Mouse (Mus musculus): Measurements from ENCODE around the gene Med15. TPM values are rescaled to one million over a fixed set of nuclear protein-coding genes. Genes with fewer than 3 reads are reported as not detected.
"Not testable (repeated sequence)": the region's sequence is repeated elsewhere in the genome, so short reads cannot be mapped to it uniquely, and the experiment has no call there.

The Med15 gene
- polyA plus RNA-seq, 1 experiment from 2014 or later: 23.0 TPM

DNA sequence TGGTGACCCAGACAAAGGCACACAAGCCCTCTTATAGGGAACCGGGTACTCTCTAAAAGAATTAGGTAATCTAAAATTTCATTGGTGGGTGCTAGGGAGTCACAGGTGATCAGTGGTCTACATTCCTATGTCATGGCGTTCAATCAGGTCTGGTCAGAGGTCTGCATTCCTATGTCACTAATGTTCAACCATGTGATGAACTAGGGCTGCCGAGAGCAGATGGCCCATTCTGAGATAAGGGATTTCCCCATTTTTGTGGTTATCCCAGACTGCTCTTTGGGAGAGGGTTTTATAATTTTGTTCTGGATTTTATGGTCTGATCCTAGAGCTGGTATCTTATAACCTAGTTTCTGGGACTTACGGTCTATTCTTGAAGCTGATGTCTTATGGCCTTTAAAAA, 7.4 kb upstream of the Med15 start:
- H3K27me3 ChIP-seq (replicated peaks; ENCODE audit: insufficient read depth, low read length): no peaks in the 10 kb centered on the region
- TF ChIP-seq EP300 (IDR thresholded peaks at IDR 0.05) (no peak), CTCF (IDR thresholded peaks at IDR 0.05) (no peak)
- H3K27ac ChIP-seq (ENCODE audit: low read length): no peak overlapping the region
- H3K4me1 ChIP-seq (ENCODE audit: insufficient read depth, low read depth, low read length): peaks cover 3% of the 10 kb centered on the region; the same call in 1 of the 2 replicates
- ATAC-seq (no peak), DNase-seq (ENCODE audit: low spot score) (no peak)
- no peak overlapping the region for H3K9ac ChIP-seq (replicated peaks; ENCODE audit: low read depth)
- H3K9me3 ChIP-seq (ENCODE audit: low read length): no peaks in the 10 kb centered on the region
- H3K4me2 ChIP-seq (replicated peaks; ENCODE audit: low read depth, low read length): no peak overlapping the region
- no peaks in the 10 kb centered on the region for H3K36me3 ChIP-seq (ENCODE audit: insufficient read depth, low read length)
- no peak overlapping the region for H3K4me3 ChIP-seq (ENCODE audit: low read depth, low read length)
- WGBS: 59% methylated on average over 4 of the region's 4 CpGs

DNA sequence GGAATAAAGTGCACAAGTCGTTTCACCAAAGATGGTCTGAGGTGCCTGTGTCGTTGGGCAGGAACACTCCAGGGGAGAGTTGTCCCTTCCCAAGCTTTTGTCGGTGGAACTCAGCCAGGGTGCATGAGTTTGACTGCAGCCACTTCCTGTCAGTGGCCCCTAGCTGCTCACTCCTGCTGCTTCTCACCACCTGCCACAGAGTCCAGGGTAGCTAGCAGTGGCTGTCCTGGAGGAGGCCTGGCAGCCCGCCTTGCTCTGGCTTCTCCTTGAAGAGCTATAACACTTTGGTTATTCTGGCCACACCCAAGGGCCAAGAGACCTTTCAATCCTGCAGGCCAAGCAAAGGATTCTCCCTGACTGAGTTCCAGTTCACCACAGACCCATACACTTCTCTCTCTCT, 3.5 kb upstream of the Med15 start:
- H3K36me3 ChIP-seq (ENCODE audit: insufficient read depth, low read length): no peaks in the 10 kb centered on the region
- TF ChIP-seq EP300 (IDR thresholded peaks at IDR 0.05): no peak
- TF ChIP-seq CTCF (IDR thresholded peaks at IDR 0.05): no peak
- H3K4me3 ChIP-seq (ENCODE audit: low read depth, low read length): no peak overlapping the region
- no peak overlapping the region for H3K4me2 ChIP-seq (replicated peaks; ENCODE audit: low read depth, low read length)
- H3K27me3 ChIP-seq (replicated peaks; ENCODE audit: insufficient read depth, low read length): no peaks in the 10 kb centered on the region
- no peak for DNase-seq (ENCODE audit: low spot score)
- no peak overlapping the region for H3K9ac ChIP-seq (replicated peaks; ENCODE audit: low read depth)
- 18% methylated on average over 4 of the region's 4 CpGs for WGBS
- no peaks in the 10 kb centered on the region for H3K4me1 ChIP-seq (ENCODE audit: insufficient read depth, low read depth, low read length)
- no peak for ATAC-seq
- no peaks in the 10 kb centered on the region for H3K9me3 ChIP-seq (ENCODE audit: low read length)
- H3K27ac ChIP-seq (ENCODE audit: low read length): no peak overlapping the region

DNA sequence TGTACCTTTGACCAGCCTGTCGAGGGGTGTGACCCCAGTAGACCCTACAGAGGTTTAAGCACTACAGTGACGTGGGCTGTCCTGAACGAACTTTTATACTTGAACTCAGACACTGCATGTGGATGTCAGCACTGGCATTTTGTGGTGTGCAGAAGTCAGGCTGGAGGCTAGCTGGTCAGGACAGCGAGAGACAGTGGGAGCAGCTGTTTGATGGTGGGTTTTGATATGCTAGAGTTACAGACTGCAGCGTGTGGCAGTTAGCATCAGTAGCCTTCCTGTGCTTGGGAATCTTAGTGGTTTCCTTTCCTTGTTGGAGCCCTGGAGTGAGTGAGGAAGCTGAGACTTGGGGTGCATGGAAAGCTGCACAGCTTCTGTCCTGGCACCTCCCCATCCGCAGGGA, 2.2 kb upstream of the Med15 start:
- not testable (repeated sequence) for H3K36me3 ChIP-seq (ENCODE audit: insufficient read depth, low read length); H3K27ac ChIP-seq (ENCODE audit: low read length); H3K27me3 ChIP-seq (replicated peaks; ENCODE audit: insufficient read depth, low read length); H3K4me3 ChIP-seq (ENCODE audit: low read depth, low read length); H3K4me2 ChIP-seq (replicated peaks; ENCODE audit: low read depth, low read length); DNase-seq (ENCODE audit: low spot score); ATAC-seq; H3K4me1 ChIP-seq (ENCODE audit: insufficient read depth, low read depth, low read length); H3K9me3 ChIP-seq (ENCODE audit: low read length); H3K9ac ChIP-seq (replicated peaks; ENCODE audit: low read depth)
- WGBS: 79% methylated on average over 6 of the region's 6 CpGs

DNA sequence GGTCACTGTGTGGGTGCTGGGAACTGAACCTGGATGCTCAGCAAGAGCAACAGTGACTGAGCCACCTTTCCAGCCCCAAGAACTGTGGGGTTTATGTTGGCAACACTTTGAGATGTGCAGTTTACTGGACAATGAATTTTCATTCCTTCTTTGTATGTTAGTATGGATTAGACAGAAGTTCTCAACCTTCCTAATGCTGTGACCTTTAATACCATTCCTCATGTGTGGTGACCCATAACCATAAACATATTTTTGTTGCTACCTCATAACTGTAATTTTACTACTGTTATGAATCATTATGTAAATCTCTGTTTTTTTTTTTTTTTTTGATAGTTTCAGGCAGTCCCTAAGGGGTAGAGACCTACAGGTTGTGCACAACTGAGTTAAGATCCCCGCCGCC, 955 bp upstream of the Med15 start:
- Histone ChIP-seq H3K4me3 (ENCODE audit: low read depth, low read length) (no peak overlapping the region), H3K9ac (replicated peaks; ENCODE audit: low read depth) (no peak overlapping the region), H3K9me3 (ENCODE audit: low read length) (no peaks in the 10 kb centered on the region), H3K4me2 (replicated peaks; ENCODE audit: low read depth, low read length) (peak overlapping the region; percentile 34; the same call in 1 of the 2 replicates), H3K27ac (ENCODE audit: low read length) (no peak overlapping the region), H3K27me3 (replicated peaks; ENCODE audit: insufficient read depth, low read length) (no peaks in the 10 kb centered on the region), H3K4me1 (ENCODE audit: insufficient read depth, low read depth, low read length) (no peaks in the 10 kb centered on the region), H3K36me3 (ENCODE audit: insufficient read depth, low read length) (no peaks in the 10 kb centered on the region)
- ATAC-seq: no peak
- DNase-seq (ENCODE audit: low spot score): no peak
- WGBS: 52% methylated on average over 2 of the region's 2 CpGs
- TF ChIP-seq CTCF (IDR thresholded peaks at IDR 0.05) (no peak), EP300 (IDR thresholded peaks at IDR 0.05) (no peak)

DNA sequence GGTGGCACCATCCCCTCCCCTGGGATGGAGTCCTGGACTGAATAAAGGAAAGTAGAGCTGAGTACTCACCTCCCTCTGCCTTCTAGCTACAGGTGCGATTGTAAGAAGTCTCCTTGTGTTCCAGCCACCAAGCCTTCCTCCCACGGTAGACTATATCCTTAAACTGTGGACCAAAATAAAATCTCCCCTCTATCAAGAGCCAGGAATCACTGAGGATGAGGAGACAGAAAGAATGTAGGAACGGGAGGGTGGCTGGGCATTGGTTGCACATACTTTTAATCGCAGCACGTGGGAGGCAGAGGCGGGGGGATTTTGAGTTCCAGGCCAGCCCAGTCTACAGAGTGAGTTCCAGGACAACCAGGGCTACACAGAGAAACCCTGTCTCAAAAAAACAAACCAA, 260 bp downstream of the Med15 start:
- no peaks in the 10 kb centered on the region for H3K4me1 ChIP-seq (ENCODE audit: insufficient read depth, low read depth, low read length)
- 52% methylated on average over 6 of the region's 6 CpGs for WGBS
- no peaks in the 10 kb centered on the region for H3K36me3 ChIP-seq (ENCODE audit: insufficient read depth, low read length)
- H3K9me3 ChIP-seq (ENCODE audit: low read length): no peaks in the 10 kb centered on the region
- H3K4me3 ChIP-seq (ENCODE audit: low read depth, low read length): no peak overlapping the region
- H3K4me2 ChIP-seq (replicated peaks; ENCODE audit: low read depth, low read length): no peak overlapping the region
- TF ChIP-seq EP300 (IDR thresholded peaks at IDR 0.05) (no peak), CTCF (IDR thresholded peaks at IDR 0.05) (no peak)
- H3K27me3 ChIP-seq (replicated peaks; ENCODE audit: insufficient read depth, low read length): no peaks in the 10 kb centered on the region
- no peak overlapping the region for H3K27ac ChIP-seq (ENCODE audit: low read length)
- ATAC-seq: no peak
- no peak for DNase-seq (ENCODE audit: low spot score)
- no peak overlapping the region for H3K9ac ChIP-seq (replicated peaks; ENCODE audit: low read depth)

DNA sequence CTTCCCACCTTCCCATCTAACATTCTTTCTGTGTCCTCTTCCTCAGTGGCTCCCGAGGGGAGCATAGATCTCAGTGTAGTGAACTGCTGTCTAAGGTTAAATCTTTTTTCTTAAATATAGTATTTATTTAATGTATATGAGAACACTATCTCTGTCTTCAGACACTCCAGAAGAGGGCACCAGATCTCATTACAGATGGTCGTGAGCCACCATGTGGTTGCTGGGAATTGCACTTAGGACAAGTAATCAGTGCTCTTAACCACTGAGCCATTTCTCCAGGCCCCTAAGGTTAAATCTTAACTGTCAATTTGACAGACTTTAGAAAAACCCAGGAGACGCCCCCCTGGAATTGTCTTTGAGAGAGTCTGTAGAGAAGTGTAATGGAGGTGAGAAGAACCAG, 670 bp downstream of the Med15 start:
- DNase-seq (ENCODE audit: low spot score) (no peak), ATAC-seq (no peak)
- TF ChIP-seq CTCF (IDR thresholded peaks at IDR 0.05) (peak; percentile 37; the same call in 1 of the 2 replicates), EP300 (IDR thresholded peaks at IDR 0.05) (no peak)
- no peak overlapping the region for H3K4me3 ChIP-seq (ENCODE audit: low read depth, low read length)
- 37% methylated on average over 3 of the region's 3 CpGs for WGBS
- no peaks in the 10 kb centered on the region for H3K36me3 ChIP-seq (ENCODE audit: insufficient read depth, low read length)
- no peak overlapping the region for H3K9ac ChIP-seq (replicated peaks; ENCODE audit: low read depth)
- no peaks in the 10 kb centered on the region for H3K27me3 ChIP-seq (replicated peaks; ENCODE audit: insufficient read depth, low read length)
- no peaks in the 10 kb centered on the region; the same call in 1 of the 2 replicates for H3K4me1 ChIP-seq (ENCODE audit: insufficient read depth, low read depth, low read length)
- H3K27ac ChIP-seq (ENCODE audit: low read length): no peak overlapping the region
- no peak overlapping the region for H3K4me2 ChIP-seq (replicated peaks; ENCODE audit: low read depth, low read length)
- no peaks in the 10 kb centered on the region for H3K9me3 ChIP-seq (ENCODE audit: low read length)

DNA sequence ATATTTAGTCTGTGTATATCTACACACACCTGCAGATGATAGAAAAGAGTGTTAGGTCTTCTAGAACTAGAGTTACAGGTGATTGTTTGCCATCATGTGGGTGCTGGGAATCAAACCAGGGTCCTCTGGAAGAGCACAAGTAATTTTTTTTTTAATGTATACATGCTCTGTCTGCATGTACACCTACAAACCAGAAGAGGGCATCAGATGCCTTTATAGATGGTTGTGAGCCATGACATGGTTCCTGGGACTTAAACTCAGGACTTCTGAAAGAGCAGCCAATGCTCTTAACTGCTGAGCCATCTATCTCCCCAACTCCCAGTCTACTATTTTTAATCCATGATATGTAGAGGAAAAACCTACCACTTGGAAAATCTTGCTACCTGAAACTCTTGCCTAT, 2.7 kb downstream of the Med15 start:
- H3K4me3 ChIP-seq (ENCODE audit: low read depth, low read length): no peak overlapping the region
- H3K4me1 ChIP-seq (ENCODE audit: insufficient read depth, low read depth, low read length): no peaks in the 10 kb centered on the region; the same call in 1 of the 2 replicates
- no peaks in the 10 kb centered on the region for H3K9me3 ChIP-seq (ENCODE audit: low read length)
- ATAC-seq (no peak), DNase-seq (ENCODE audit: low spot score) (peak; percentile 29)
- H3K36me3 ChIP-seq (ENCODE audit: insufficient read depth, low read length): no peaks in the 10 kb centered on the region
- H3K4me2 ChIP-seq (replicated peaks; ENCODE audit: low read depth, low read length): no peak overlapping the region
- H3K9ac ChIP-seq (replicated peaks; ENCODE audit: low read depth): no peak overlapping the region
- no peak overlapping the region for H3K27ac ChIP-seq (ENCODE audit: low read length)
- TF ChIP-seq EP300 (IDR thresholded peaks at IDR 0.05) (no peak), CTCF (IDR thresholded peaks at IDR 0.05) (peak; percentile 46)
- no peaks in the 10 kb centered on the region for H3K27me3 ChIP-seq (replicated peaks; ENCODE audit: insufficient read depth, low read length)
